Mouse (Mus musculus): ENCODE measurements around the gene Hcrt.

GRCm38 (mm10) chr11:100736746-100737080 is 26.0 kb downstream of the Hcrt start:
- TF ChIP-seq POLR2A (IDR thresholded peaks at IDR 0.05; ENCODE audit: borderline replicate concordance, insufficient read depth, low read length), result no peak
- no peak for TF ChIP-seq CTCF (IDR thresholded peaks at IDR 0.05; ENCODE audit: borderline replicate concordance, insufficient read depth, low read depth, low read length)
